Mouse (Mus musculus): ENCODE data around the gene Gtf3a. TPM values are rescaled to one million over a fixed set of nuclear protein-coding genes. Genes with fewer than 3 reads are reported as not detected.

Gene Gtf3a
- polyA plus RNA-seq, 1 experiment from 2014 or later, result 105 TPM

GRCm38 (mm10) chr5:146989051-146989450 is 40.6 kb downstream of the Gtf3a start:
- H3K36me3 ChIP-seq (ENCODE audit: control insufficient read depth, insufficient read depth, low read length), result no peaks in the 10 kb centered on the region
- H3K27ac ChIP-seq (ENCODE audit: low read depth, low read length), result no peak overlapping the region
- H3K4me3 ChIP-seq (ENCODE audit: low read length), result no peak overlapping the region
- H3K9me3 ChIP-seq (ENCODE audit: control insufficient read depth, low read length), result no peaks in the 10 kb centered on the region
- 87% methylated on average over 5 of the region's 5 CpGs for WGBS
- H3K4me1 ChIP-seq (ENCODE audit: control insufficient read depth, insufficient read depth, low read depth, low read length), result peaks cover 3% of the 10 kb centered on the region; the same call in 1 of the 2 replicates
- H3K27me3 ChIP-seq (replicated peaks; ENCODE audit: control insufficient read depth, insufficient read depth, low read length), result peaks cover 6% of the 10 kb centered on the region; the same call in 1 of the 2 replicates
- no peak overlapping the region for H3K4me2 ChIP-seq (ENCODE audit: low read length)
- ATAC-seq, result no peak
- H3K9ac ChIP-seq (ENCODE audit: low read depth, low read length), result no peak overlapping the region

GRCm38 (mm10) chr5:146993509-146993908 is 45.1 kb downstream of the Gtf3a start:
- Histone ChIP-seq H3K27ac (ENCODE audit: low read depth, low read length) (no peak overlapping the region), H3K4me2 (ENCODE audit: low read length) (no peak overlapping the region), H3K27me3 (replicated peaks; ENCODE audit: control insufficient read depth, insufficient read depth, low read length) (no peaks in the 10 kb centered on the region), H3K4me3 (ENCODE audit: low read length) (no peak overlapping the region), H3K9ac (ENCODE audit: low read depth, low read length) (no peak overlapping the region), H3K4me1 (ENCODE audit: control insufficient read depth, insufficient read depth, low read depth, low read length) (no peaks in the 10 kb centered on the region), H3K36me3 (ENCODE audit: control insufficient read depth, insufficient read depth, low read length) (no peaks in the 10 kb centered on the region), H3K9me3 (ENCODE audit: control insufficient read depth, low read length) (no peaks in the 10 kb centered on the region)
- WGBS, result 81% methylated on average over 8 of the region's 8 CpGs
- ATAC-seq, result no peak

GRCm38 (mm10) chr5:146994973-146995372 is 46.5 kb downstream of the Gtf3a start:
- Histone ChIP-seq H3K36me3 (ENCODE audit: control insufficient read depth, insufficient read depth, low read length) (no peaks in the 10 kb centered on the region), H3K27ac (ENCODE audit: low read depth, low read length) (no peak overlapping the region), H3K27me3 (replicated peaks; ENCODE audit: control insufficient read depth, insufficient read depth, low read length) (no peaks in the 10 kb centered on the region), H3K4me2 (ENCODE audit: low read length) (no peak overlapping the region), H3K4me3 (ENCODE audit: low read length) (no peak overlapping the region), H3K4me1 (ENCODE audit: control insufficient read depth, insufficient read depth, low read depth, low read length) (no peaks in the 10 kb centered on the region), H3K9ac (ENCODE audit: low read depth, low read length) (no peak overlapping the region), H3K9me3 (ENCODE audit: control insufficient read depth, low read length) (no peaks in the 10 kb centered on the region; the same call in 1 of the 2 replicates)
- no peak for ATAC-seq
- WGBS, result 68% methylated on average over 6 of the region's 6 CpGs

GRCm38 (mm10) chr5:146996812-146997211 is 48.4 kb downstream of the Gtf3a start:
- H3K27ac ChIP-seq (ENCODE audit: low read depth, low read length), result no peak overlapping the region
- WGBS, result 88% methylated on average over 7 of the region's 7 CpGs
- no peak overlapping the region for H3K4me2 ChIP-seq (ENCODE audit: low read length)
- no peaks in the 10 kb centered on the region for H3K36me3 ChIP-seq (ENCODE audit: control insufficient read depth, insufficient read depth, low read length)
- H3K9me3 ChIP-seq (ENCODE audit: control insufficient read depth, low read length), result no peaks in the 10 kb centered on the region; the same call in 1 of the 2 replicates
- H3K4me1 ChIP-seq (ENCODE audit: control insufficient read depth, insufficient read depth, low read depth, low read length), result no peaks in the 10 kb centered on the region
- no peak overlapping the region for H3K9ac ChIP-seq (ENCODE audit: low read depth, low read length)
- no peak overlapping the region for H3K4me3 ChIP-seq (ENCODE audit: low read length)
- no peak for ATAC-seq
- no peaks in the 10 kb centered on the region for H3K27me3 ChIP-seq (replicated peaks; ENCODE audit: control insufficient read depth, insufficient read depth, low read length)

GRCm38 (mm10) chr5:146998802-146999201 is 50.3 kb downstream of the Gtf3a start:
- H3K27me3 ChIP-seq (replicated peaks; ENCODE audit: control insufficient read depth, insufficient read depth, low read length), result no peaks in the 10 kb centered on the region
- ATAC-seq, result no peak
- no peaks in the 10 kb centered on the region for H3K4me1 ChIP-seq (ENCODE audit: control insufficient read depth, insufficient read depth, low read depth, low read length)
- no peaks in the 10 kb centered on the region; the same call in none of the 2 replicates for H3K9me3 ChIP-seq (ENCODE audit: control insufficient read depth, low read length)
- no peak overlapping the region for H3K4me2 ChIP-seq (ENCODE audit: low read length)
- no peak overlapping the region for H3K4me3 ChIP-seq (ENCODE audit: low read length)
- no peak overlapping the region for H3K9ac ChIP-seq (ENCODE audit: low read depth, low read length)
- no peaks in the 10 kb centered on the region for H3K36me3 ChIP-seq (ENCODE audit: control insufficient read depth, insufficient read depth, low read length)
- H3K27ac ChIP-seq (ENCODE audit: low read depth, low read length), result no peak overlapping the region
- WGBS, result 93% methylated on average over 12 of the region's 12 CpGs

GRCm38 (mm10) chr5:147001312-147001711 is 52.9 kb downstream of the Gtf3a start:
- no peak for ATAC-seq
- Histone ChIP-seq H3K4me2 (ENCODE audit: low read length) (no peak overlapping the region), H3K27me3 (replicated peaks; ENCODE audit: control insufficient read depth, insufficient read depth, low read length) (no peaks in the 10 kb centered on the region), H3K9ac (ENCODE audit: low read depth, low read length) (no peak overlapping the region), H3K4me3 (ENCODE audit: low read length) (no peak overlapping the region), H3K4me1 (ENCODE audit: control insufficient read depth, insufficient read depth, low read depth, low read length) (no peaks in the 10 kb centered on the region), H3K36me3 (ENCODE audit: control insufficient read depth, insufficient read depth, low read length) (no peaks in the 10 kb centered on the region), H3K9me3 (ENCODE audit: control insufficient read depth, low read length) (no peaks in the 10 kb centered on the region; the same call in none of the 2 replicates), H3K27ac (ENCODE audit: low read depth, low read length) (no peak overlapping the region)
- 87% methylated on average over 4 of the region's 4 CpGs for WGBS

GRCm38 (mm10) chr5:147003303-147003702 is 54.8 kb downstream of the Gtf3a start:
- H3K4me3 ChIP-seq (ENCODE audit: low read length), result no peak overlapping the region
- no peak overlapping the region for H3K4me2 ChIP-seq (ENCODE audit: low read length)
- no peaks in the 10 kb centered on the region for H3K36me3 ChIP-seq (ENCODE audit: control insufficient read depth, insufficient read depth, low read length)
- no peak overlapping the region for H3K27ac ChIP-seq (ENCODE audit: low read depth, low read length)
- no peak for ATAC-seq
- H3K9me3 ChIP-seq (ENCODE audit: control insufficient read depth, low read length), result no peaks in the 10 kb centered on the region; the same call in none of the 2 replicates
- H3K4me1 ChIP-seq (ENCODE audit: control insufficient read depth, insufficient read depth, low read depth, low read length), result no peaks in the 10 kb centered on the region
- H3K9ac ChIP-seq (ENCODE audit: low read depth, low read length), result no peak overlapping the region
- WGBS, result 77% methylated on average over 1 of the region's 1 CpGs
- no peaks in the 10 kb centered on the region for H3K27me3 ChIP-seq (replicated peaks; ENCODE audit: control insufficient read depth, insufficient read depth, low read length)

Other genes with a start within 250 kb of the Gtf3a start
- gene Usp12, start 153.7 kb upstream of the Gtf3a start, polyA plus RNA-seq (2015; fragmentation: Nextera tagmentation; extraction: Ambion mirVana), result 13.0 and 14.8 TPM in 2 replicates
- gene Rpl21, start 115.8 kb upstream of the Gtf3a start, polyA plus RNA-seq (2015; fragmentation: Nextera tagmentation; extraction: Ambion mirVana), result 297 and 315 TPM in 2 replicates
- gene Rasl11a, start 103.6 kb upstream of the Gtf3a start, polyA plus RNA-seq (2015; fragmentation: Nextera tagmentation; extraction: Ambion mirVana), result 7.6 and 8.5 TPM in 2 replicates
- 24.8 and 29.2 TPM in 2 replicates for gene Mtif3, start 15.1 kb downstream of the Gtf3a start, polyA plus RNA-seq (2015; fragmentation: Nextera tagmentation; extraction: Ambion mirVana)
- gene Lnx2, start 127.9 kb downstream of the Gtf3a start, polyA plus RNA-seq (2015; fragmentation: Nextera tagmentation; extraction: Ambion mirVana), result 4.5 and 6.2 TPM in 2 replicates
- 96.0 and 105 TPM in 2 replicates for gene Polr1d, start 128.4 kb downstream of the Gtf3a start, polyA plus RNA-seq (2015; fragmentation: Nextera tagmentation; extraction: Ambion mirVana)
- 3.2 and 3.5 TPM in 2 replicates for gene Gsx1, start 240.0 kb downstream of the Gtf3a start, polyA plus RNA-seq (2015; fragmentation: Nextera tagmentation; extraction: Ambion mirVana)

Measured in hindbrain, embryonic 16.5 days (tissue).